Mouse (Mus musculus): ENCODE measurements around the gene Chchd4. TPM values are rescaled to one million over a fixed set of nuclear protein-coding genes. Genes with fewer than 3 reads are reported as not detected.

The Chchd4 gene
- polyA plus RNA-seq (2015; fragmentation: Nextera tagmentation; extraction: Ambion mirVana) = 41.1 and 43.8 TPM in 2 replicates

GRCm38 (mm10) chr6:91472868-91473804 lies at the start of gene Chchd4, which contains the start of gene Tmem43:
TSS of gene Chchd4 (minus strand) at chr6:91473546.
TSS of gene Tmem43 (plus strand) at chr6:91473703.
- under 1% methylated on average over 74 of the region's 74 CpGs for WGBS
- Histone ChIP-seq H3K4me3 (ENCODE audit: low read depth, low read length) (peak within 1 kb of the TSS; percentile 74), H3K4me2 (ENCODE audit: low read length) (peak within 1 kb of the TSS; percentile 92), H3K27me3 (ENCODE audit: control insufficient read depth, insufficient read depth, low read depth, low read length) (no peaks in the 10 kb centered on the region), H3K9ac (ENCODE audit: low read depth, low read length) (peak within 1 kb of the TSS; percentile 86), H3K36me3 (ENCODE audit: control insufficient read depth, insufficient read depth, low read length) (peaks cover 9% of the 10 kb centered on the region), H3K9me3 (replicated peaks; ENCODE audit: control insufficient read depth, low read length, poor library complexity, severe bottlenecking) (no peaks in the 10 kb centered on the region), H3K4me1 (ENCODE audit: control insufficient read depth, insufficient read depth, low read length) (peaks cover 24% of the 10 kb centered on the region), H3K27ac (ENCODE audit: low read length) (peak within 1 kb of the TSS; percentile 77)
- ATAC-seq = peak; percentile 97

GRCm38 (mm10) chr6:91522816-91523215 lies 49.5 kb upstream of the Chchd4 start:
- H3K27me3 ChIP-seq (ENCODE audit: control insufficient read depth, insufficient read depth, low read depth, low read length) = no peaks in the 10 kb centered on the region
- no peak for ATAC-seq
- H3K9me3 ChIP-seq (replicated peaks; ENCODE audit: control insufficient read depth, low read length, poor library complexity, severe bottlenecking) = no peaks in the 10 kb centered on the region
- H3K4me3 ChIP-seq (ENCODE audit: low read depth, low read length) = no peak overlapping the region
- no peaks in the 10 kb centered on the region for H3K4me1 ChIP-seq (ENCODE audit: control insufficient read depth, insufficient read depth, low read length)
- no peak overlapping the region for H3K4me2 ChIP-seq (ENCODE audit: low read length)
- H3K9ac ChIP-seq (ENCODE audit: low read depth, low read length) = no peak overlapping the region
- H3K36me3 ChIP-seq (ENCODE audit: control insufficient read depth, insufficient read depth, low read length) = peaks cover 19% of the 10 kb centered on the region
- H3K27ac ChIP-seq (ENCODE audit: low read length) = no peak overlapping the region
- 93% methylated on average over 5 of the region's 5 CpGs for WGBS

GRCm38 (mm10) chr6:91518454-91519020 lies 45.2 kb upstream of the Chchd4 start:
- Histone ChIP-seq H3K27ac (ENCODE audit: low read length) (no peak overlapping the region), H3K4me1 (ENCODE audit: control insufficient read depth, insufficient read depth, low read length) (peaks cover 16% of the 10 kb centered on the region), H3K27me3 (ENCODE audit: control insufficient read depth, insufficient read depth, low read depth, low read length) (no peaks in the 10 kb centered on the region), H3K9ac (ENCODE audit: low read depth, low read length) (no peak overlapping the region), H3K4me2 (ENCODE audit: low read length) (no peak overlapping the region), H3K4me3 (ENCODE audit: low read depth, low read length) (no peak overlapping the region), H3K36me3 (ENCODE audit: control insufficient read depth, insufficient read depth, low read length) (peaks cover 16% of the 10 kb centered on the region), H3K9me3 (replicated peaks; ENCODE audit: control insufficient read depth, low read length, poor library complexity, severe bottlenecking) (no peaks in the 10 kb centered on the region)
- no peak for ATAC-seq
- WGBS = 91% methylated on average over 7 of the region's 7 CpGs

GRCm38 (mm10) chr6:91515545-91516449 lies 42.5 kb upstream of the Chchd4 start, which contains the start of the genes Xpc and Lsm3:
TSS of gene Xpc (minus strand) at chr6:91515888.
TSS of gene Lsm3 (plus strand) at chr6:91515928.
- Histone ChIP-seq H3K4me3 (ENCODE audit: low read depth, low read length) (peak within 1 kb of the TSS; percentile 61), H3K4me1 (ENCODE audit: control insufficient read depth, insufficient read depth, low read length) (peaks cover 16% of the 10 kb centered on the region), H3K4me2 (ENCODE audit: low read length) (peak within 1 kb of the TSS; percentile 82), H3K36me3 (ENCODE audit: control insufficient read depth, insufficient read depth, low read length) (peaks cover 7% of the 10 kb centered on the region; the same call in 1 of the 2 replicates), H3K27me3 (ENCODE audit: control insufficient read depth, insufficient read depth, low read depth, low read length) (no peaks in the 10 kb centered on the region), H3K9me3 (replicated peaks; ENCODE audit: control insufficient read depth, low read length, poor library complexity, severe bottlenecking) (no peaks in the 10 kb centered on the region), H3K9ac (ENCODE audit: low read depth, low read length) (peak within 1 kb of the TSS; percentile 81), H3K27ac (ENCODE audit: low read length) (peak within 1 kb of the TSS; percentile 78)
- peak; percentile 96 for ATAC-seq
- WGBS = under 1% methylated on average over 80 of the region's 80 CpGs

GRCm38 (mm10) chr6:91514737-91515362 lies 41.5 kb upstream of the Chchd4 start:
- no peaks in the 10 kb centered on the region for H3K9me3 ChIP-seq (replicated peaks; ENCODE audit: control insufficient read depth, low read length, poor library complexity, severe bottlenecking)
- H3K36me3 ChIP-seq (ENCODE audit: control insufficient read depth, insufficient read depth, low read length) = peaks cover 7% of the 10 kb centered on the region; the same call in 1 of the 2 replicates
- H3K27ac ChIP-seq (ENCODE audit: low read length) = peak overlapping the region; percentile 78
- H3K4me2 ChIP-seq (ENCODE audit: low read length) = peak overlapping the region; percentile 75
- peak overlapping the region; percentile 61 for H3K4me3 ChIP-seq (ENCODE audit: low read depth, low read length)
- no peaks in the 10 kb centered on the region for H3K27me3 ChIP-seq (ENCODE audit: control insufficient read depth, insufficient read depth, low read depth, low read length)
- ATAC-seq = peak; percentile 6; the same call in 1 of the 2 replicates
- H3K9ac ChIP-seq (ENCODE audit: low read depth, low read length) = peak overlapping the region; percentile 79
- WGBS = 34% methylated on average over 10 of the region's 10 CpGs
- H3K4me1 ChIP-seq (ENCODE audit: control insufficient read depth, insufficient read depth, low read length) = peaks cover 16% of the 10 kb centered on the region

GRCm38 (mm10) chr6:91514135-91514534 lies 40.8 kb upstream of the Chchd4 start:
- Histone ChIP-seq H3K9ac (ENCODE audit: low read depth, low read length) (no peak overlapping the region), H3K4me2 (ENCODE audit: low read length) (peak overlapping the region; percentile 75; the same call in 1 of the 2 replicates), H3K27me3 (ENCODE audit: control insufficient read depth, insufficient read depth, low read depth, low read length) (no peaks in the 10 kb centered on the region), H3K9me3 (replicated peaks; ENCODE audit: control insufficient read depth, low read length, poor library complexity, severe bottlenecking) (no peaks in the 10 kb centered on the region), H3K4me1 (ENCODE audit: control insufficient read depth, insufficient read depth, low read length) (peaks cover 16% of the 10 kb centered on the region), H3K27ac (ENCODE audit: low read length) (no peak overlapping the region), H3K4me3 (ENCODE audit: low read depth, low read length) (no peak overlapping the region), H3K36me3 (ENCODE audit: control insufficient read depth, insufficient read depth, low read length) (peaks cover 5% of the 10 kb centered on the region; the same call in 1 of the 2 replicates)
- ATAC-seq = no peak

- H3K9ac ChIP-seq (ENCODE audit: low read depth, low read length) = no peak overlapping the region
- H3K4me3 ChIP-seq (ENCODE audit: low read depth, low read length) = no peak overlapping the region
- no peaks in the 10 kb centered on the region for H3K27me3 ChIP-seq (ENCODE audit: control insufficient read depth, insufficient read depth, low read depth, low read length)
- peaks cover 11% of the 10 kb centered on the region for H3K36me3 ChIP-seq (ENCODE audit: control insufficient read depth, insufficient read depth, low read length)
- ATAC-seq = no peak
- 87% methylated on average over 10 of the region's 10 CpGs for WGBS
- H3K4me2 ChIP-seq (ENCODE audit: low read length) = no peak overlapping the region
- H3K27ac ChIP-seq (ENCODE audit: low read length) = no peak overlapping the region
- peaks cover 8% of the 10 kb centered on the region for H3K4me1 ChIP-seq (ENCODE audit: control insufficient read depth, insufficient read depth, low read length)
- H3K9me3 ChIP-seq (replicated peaks; ENCODE audit: control insufficient read depth, low read length, poor library complexity, severe bottlenecking) = no peaks in the 10 kb centered on the region
Measured at GRCm38 (mm10) chr6:91510211-91510610, 36.9 kb upstream of the Chchd4 start.

- H3K27ac ChIP-seq (ENCODE audit: low read length) = no peak overlapping the region
- H3K9ac ChIP-seq (ENCODE audit: low read depth, low read length) = no peak overlapping the region
- ATAC-seq = no peak
- 43% methylated on average over 7 of the region's 7 CpGs for WGBS
- H3K36me3 ChIP-seq (ENCODE audit: control insufficient read depth, insufficient read depth, low read length) = peaks cover 18% of the 10 kb centered on the region
- no peaks in the 10 kb centered on the region for H3K9me3 ChIP-seq (replicated peaks; ENCODE audit: control insufficient read depth, low read length, poor library complexity, severe bottlenecking)
- H3K4me1 ChIP-seq (ENCODE audit: control insufficient read depth, insufficient read depth, low read length) = peaks cover 1% of the 10 kb centered on the region
- no peak overlapping the region for H3K4me3 ChIP-seq (ENCODE audit: low read depth, low read length)
- no peaks in the 10 kb centered on the region for H3K27me3 ChIP-seq (ENCODE audit: control insufficient read depth, insufficient read depth, low read depth, low read length)
- H3K4me2 ChIP-seq (ENCODE audit: low read length) = no peak overlapping the region
Measured at GRCm38 (mm10) chr6:91509326-91509725, 36.0 kb upstream of the Chchd4 start.
